Mouse (Mus musculus) cerebellum, postnatal 36 days (tissue): ENCODE results near the gene Spata16.
"Not testable (repeated sequence)": the region's sequence is repeated elsewhere in the genome, so short reads cannot be mapped to it uniquely, and the experiment has no call there.

ENCODE experiments used
- DNase-seq, 2 experiments: peaks; one replicate each; pipeline ENCODE4 v3.0.0; 2021 to 2022; ENCODE audit warnings: mixed read lengths in 2 of 2

The Spata16 gene

GRCm38 (mm10) chr3:26637402-26637801, at the start of gene Spata16:
Gene Spata16, plus strand, starts transcription at chr3:26637620.
- DNase-seq = no peak

GRCm38 (mm10) chr3:26604861-26605260, 32.6 kb upstream of the Spata16 start:
- no peak for DNase-seq

DNA sequence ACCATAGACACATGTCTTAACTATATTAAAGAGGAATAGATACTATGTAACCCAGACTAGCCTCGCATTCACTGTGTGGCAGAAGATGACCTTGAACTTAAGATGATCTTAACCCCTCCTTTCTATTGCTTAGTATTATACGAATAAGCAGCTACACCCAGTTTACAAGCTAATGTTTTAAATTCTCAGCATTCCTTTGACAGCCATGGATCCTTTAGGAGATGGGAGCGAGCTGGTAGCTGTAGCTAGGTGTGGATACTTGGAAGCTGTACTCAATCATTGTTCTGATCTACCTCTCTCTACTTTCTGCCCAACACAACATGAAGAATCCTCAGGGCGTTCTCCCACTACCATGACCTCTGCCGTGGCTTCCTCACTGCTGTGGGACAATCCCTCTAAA, 28.9 kb upstream of the Spata16 start:
- DNase-seq = no peak

DNA sequence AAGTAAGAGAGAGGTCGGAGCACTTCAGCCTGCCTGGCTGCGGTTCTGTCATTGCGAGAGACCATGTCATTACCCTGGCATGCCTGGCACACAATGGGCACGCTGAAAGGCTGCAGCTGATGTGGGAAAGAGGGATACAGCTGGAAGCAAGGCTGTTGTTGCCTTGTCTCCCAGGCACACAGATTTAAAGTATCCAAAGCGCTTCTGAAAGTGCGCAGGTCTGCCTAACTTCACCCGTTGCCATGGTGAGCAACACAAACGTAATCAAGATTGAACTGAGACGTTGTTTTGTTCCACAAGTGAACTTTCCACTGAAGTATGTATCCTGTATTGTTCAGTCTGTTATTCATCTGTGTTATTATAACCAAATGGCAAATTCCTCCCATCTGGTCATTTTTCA, 1.8 kb downstream of the Spata16 start:
- DNase-seq = no peak

DNA sequence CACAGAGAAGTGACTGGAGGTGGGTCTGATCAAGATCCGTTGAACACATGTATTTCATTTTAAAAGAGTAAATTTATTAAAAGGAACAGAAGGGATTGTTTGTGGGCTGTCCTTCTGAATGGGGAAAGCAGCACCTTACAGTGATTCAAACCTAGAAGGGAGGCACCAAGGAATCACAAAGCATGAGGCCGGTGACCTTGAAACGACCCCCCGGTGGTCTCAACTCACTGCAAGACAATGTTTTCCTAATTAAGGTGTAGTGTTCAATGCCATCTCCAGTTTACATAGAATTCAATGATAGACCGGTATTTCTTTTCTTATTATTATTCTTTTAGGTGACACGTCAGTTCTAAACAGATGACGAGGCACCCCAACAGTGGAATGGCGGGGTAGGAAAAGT, 2.4 kb downstream of the Spata16 start:
- no peak for DNase-seq

DNA sequence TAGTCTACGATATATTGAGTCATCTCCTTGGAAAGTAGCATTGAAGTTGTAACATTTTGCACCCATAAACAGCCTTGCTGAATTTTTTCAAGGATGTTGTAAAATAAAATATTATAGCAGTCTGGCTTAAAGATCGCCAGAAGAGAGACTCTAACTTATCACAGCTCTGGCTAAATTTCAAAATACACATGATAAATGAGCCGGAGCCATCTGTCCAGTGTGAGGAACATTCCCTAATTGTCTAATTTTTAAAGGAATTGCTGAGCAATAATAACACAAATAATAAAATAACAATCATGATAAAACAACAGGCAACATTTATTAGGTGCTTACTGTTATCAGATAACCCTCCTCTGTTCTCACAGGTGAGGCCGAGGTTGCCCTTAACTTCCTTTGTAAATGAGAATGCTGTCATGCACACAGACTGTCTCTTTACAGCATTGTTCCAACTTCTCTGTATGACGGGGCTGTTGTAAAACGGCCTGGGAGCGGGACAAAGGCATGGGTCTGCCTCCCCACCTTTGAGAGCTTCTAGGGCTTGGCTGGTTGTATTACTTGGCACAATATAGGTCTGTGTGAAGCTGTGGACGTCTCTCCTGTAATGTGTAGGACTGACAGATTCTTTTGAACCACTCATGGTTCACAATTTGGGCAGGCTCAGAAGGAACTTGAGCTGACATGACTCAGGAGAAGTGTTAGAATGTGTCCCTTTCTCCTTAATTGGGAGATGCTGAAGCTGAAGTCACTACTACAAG, 3.1 kb downstream of the Spata16 start:
- DNase-seq = no peak

DNA sequence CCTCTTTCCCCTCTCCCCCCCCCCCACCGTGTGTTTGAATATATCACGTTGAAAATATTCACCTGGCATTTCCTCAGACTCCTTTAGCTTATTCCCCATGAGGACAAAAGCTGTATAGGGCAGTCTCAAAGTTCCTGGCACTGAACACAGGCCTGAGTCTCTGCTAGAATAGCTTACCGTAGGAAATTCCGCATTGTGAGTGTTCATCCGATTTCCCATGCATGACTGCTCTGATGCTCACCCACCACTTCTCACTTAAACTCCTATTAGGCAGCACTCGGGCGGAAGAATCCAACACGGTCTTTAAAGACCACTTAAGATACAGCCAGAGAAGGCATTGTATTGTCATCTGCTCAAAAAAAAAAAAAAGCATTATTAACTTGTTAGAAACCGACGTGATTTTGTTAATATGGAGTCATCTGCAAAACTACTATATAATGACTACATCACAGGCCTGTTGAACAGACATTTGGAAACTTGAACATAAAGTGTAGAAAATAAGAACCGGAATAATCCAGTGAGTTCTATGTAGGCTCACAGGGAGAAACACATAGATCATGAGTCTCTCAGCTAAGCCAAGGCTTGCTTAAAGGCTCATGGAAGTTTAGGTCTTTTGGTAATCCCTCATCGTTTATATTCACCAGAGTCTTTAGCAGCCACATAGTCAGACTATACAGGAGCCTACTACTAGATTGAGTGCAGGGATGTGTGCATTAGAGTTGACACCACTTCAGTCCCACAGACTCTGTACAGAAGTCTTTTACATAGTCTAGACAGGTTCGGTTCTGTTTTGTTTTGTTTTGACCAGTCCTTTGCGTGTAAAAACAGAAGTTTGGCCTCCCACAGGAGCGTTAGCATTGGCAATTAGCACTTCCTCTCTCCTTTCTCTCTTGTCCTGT, 4.2 kb downstream of the Spata16 start:
- no peak for DNase-seq

DNA sequence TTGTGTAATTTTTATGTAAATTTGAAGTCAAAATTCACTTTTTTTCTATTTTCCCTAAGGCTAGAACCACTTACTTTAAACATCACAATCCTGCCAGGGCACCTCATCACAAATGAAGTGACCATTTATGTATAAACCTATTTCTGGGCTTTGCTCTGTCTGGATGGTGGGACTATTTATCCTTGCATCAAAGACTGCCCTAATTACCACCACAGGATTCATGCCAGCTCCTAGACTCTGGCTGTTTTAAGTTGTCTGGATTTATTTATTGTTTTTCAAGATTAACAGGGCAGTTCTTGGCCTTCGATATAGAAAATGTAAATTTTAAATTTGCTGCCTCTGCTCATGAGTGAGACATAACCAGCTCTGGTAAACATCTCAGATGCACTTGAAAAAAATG, 6.7 kb downstream of the Spata16 start:
- DNase-seq = no peak

- no peak for DNase-seq
Observed at GRCm38 (mm10) chr3:26646834-26647233, 9.4 kb downstream of the Spata16 start.

DNA sequence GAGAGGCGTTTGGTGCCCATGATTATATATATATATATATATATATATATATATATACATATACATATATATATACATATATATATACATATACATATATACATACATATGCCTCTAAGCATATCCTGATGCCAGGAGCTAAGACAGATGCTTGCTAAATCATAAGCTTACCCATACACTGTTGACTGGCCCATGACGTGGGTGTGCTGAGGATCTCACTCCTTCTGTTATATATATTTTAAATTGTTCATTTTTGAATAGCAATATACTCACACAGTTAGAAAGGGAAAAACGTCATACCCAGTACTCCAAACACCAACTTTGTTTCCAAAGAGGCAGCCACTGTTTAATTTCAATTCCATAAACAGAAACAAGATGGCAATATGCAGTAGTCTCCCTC, 48.4 kb downstream of the Spata16 start:
- DNase-seq = no peak

DNA sequence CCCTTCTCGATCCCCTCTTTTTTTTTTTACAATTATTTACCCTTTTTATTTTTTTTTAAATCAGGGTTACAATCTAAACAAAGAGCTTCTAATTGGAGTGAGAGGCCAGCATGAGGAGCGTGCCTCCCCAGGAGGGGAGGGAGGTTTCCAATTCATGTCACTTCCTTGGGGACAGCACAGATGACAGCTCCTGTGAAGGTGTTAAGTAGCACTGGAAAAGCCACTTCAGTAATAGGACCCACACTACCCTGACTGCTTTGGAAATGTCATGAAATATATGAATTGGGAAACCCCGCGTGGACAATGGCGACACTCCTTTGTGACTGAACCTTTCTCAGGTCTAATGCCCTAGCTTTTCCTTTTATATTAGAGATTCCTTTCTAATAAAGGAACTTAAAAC, 72.1 kb downstream of the Spata16 start:
- DNase-seq = not testable (repeated sequence)

DNA sequence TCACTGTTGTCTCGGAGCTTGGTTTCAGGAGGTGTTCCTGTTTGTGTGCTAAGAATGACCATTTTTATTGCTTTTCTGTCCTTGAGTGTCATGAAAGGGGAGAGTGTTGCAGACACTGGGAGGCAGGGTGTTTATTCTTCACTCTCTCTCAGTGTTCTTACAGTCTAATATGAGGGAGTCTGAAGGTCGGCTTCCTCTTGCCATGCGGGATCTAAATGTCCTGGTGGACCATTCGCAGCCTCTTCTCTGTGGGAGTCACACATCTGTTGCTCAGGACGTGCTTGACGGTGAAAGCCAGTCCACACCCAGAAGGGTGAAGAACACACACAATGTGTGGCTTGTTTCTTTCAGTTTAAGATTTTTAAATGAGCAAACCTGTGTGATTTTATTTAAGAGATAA, 90.1 kb downstream of the Spata16 start:
- DNase-seq = no peak

DNA sequence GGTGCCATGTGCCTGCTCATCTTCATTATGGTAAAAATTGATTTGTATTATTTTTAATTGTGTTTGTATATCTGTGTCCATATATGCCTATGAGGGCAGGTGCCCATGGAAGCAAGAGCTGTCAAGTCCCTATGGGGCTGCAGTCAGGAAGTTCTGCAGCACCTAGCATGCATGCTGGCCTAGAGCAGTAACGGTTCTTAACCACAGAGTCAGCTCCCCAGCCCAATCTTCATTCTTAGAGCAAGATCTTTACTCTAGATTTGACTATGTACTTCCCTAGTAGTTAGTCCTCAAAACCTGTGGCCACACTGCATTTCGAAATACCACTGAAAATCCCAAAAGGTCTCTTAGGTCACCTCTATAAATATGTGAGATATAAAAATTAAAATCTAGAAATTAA, 113.1 kb downstream of the Spata16 start:
- no peak for DNase-seq

DNA sequence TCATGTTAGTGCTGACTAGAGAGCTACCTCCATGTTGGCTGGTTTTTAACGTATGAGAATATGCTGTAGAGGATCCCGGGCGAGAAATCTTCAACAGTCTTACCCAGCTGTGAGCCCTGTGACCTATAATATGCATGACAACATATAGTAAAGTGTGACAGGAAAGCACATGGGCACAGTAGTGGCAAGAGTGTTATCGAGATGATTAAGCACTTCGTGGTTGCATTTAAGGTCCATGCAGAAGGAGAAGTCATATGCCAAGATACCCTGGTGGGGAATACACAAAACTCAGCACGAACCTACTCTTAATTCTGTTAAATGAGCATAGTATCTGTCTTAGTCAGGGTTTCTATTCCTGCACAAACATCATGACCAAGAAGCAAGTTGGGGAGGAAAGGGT, 115.0 kb downstream of the Spata16 start:
- DNase-seq = no peak

DNA sequence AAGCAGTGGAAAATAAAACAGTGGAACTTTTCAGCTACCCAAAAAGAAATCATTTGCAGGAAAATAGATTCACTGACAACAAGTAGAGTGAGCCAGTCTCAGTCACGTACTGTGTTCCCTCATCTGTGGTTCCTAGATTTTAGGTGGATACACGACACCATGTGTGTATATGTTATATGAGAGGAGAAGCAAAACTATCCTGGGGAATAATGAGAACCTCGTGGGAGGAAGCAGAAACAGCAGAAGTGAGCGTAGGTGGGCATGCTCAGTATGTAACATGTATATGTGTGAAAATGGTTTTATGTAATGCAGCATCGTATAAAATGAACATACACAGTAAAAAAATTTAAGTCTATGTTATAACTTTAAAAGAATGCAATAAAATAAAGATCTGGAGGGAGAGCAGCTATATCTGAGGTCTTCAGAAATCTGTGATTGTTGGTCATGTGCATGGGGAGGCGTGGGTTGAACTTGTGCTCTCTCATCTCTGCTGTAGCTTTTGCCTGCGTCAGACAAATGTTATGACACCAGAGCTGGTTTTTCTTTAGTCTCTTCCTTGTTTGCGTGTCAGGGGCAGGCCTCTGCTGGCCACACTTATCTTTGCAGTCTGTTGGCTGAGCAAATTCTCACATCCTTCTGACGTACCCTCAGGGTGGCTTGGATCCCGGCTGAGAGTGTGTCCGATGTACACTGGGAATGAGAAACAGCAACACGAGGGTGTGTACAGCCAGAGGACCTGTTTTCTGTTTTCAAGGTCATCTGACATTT, 156.1 kb downstream of the Spata16 start:
- no peak for DNase-seq

GRCm38 (mm10) chr3:26795851-26796538, 158.6 kb downstream of the Spata16 start:
- no peak for DNase-seq

- no peak for DNase-seq
Observed at GRCm38 (mm10) chr3:26796954-26797353, 159.5 kb downstream of the Spata16 start.

- no peak for DNase-seq
Observed at GRCm38 (mm10) chr3:26814307-26814706, 176.9 kb downstream of the Spata16 start.

GRCm38 (mm10) chr3:26815764-26816163, 178.3 kb downstream of the Spata16 start:
- no peak for DNase-seq

- no peak for DNase-seq
Observed at GRCm38 (mm10) chr3:26819398-26819797, 182.0 kb downstream of the Spata16 start.

DNA sequence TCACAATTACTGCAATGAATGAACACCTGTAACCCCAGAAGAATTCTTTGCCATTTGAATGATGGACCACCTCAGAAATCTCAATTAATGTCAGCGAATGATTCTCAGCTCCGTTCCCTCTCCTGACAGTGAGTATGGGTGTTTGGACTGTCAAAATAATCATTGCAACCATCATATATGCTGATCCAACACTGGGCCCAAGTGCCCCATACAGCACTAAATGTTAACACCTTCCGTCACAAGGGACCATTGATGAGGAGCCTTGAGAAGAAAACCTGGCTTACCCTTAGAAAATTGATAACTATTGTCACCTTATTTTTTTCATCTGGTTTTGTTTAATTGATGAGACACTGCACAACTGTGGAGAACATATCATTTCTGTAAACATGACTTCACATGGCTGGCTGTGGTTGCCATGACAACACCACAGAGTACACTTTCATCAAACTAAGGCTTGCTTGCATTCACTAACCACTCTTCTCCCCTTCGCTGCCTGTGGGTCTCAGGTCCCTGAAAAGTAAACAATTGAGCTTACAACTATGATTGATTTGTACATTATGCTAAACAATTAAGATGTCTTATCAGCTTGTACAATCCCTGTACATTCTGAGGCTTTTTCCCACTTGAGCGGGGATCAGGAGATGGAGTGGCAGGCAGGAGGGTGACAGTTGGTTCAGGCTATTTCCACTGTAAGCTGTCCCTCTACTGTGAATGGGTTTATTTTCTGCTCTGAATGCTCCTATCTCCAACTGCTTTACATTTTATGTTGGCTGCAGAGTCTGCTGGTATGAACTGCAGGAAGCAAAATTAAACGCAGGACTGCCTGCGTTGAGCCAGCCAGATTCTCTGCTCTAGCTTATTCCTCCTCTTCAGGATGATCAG, 189.8 kb downstream of the Spata16 start:
- no peak for DNase-seq

DNA sequence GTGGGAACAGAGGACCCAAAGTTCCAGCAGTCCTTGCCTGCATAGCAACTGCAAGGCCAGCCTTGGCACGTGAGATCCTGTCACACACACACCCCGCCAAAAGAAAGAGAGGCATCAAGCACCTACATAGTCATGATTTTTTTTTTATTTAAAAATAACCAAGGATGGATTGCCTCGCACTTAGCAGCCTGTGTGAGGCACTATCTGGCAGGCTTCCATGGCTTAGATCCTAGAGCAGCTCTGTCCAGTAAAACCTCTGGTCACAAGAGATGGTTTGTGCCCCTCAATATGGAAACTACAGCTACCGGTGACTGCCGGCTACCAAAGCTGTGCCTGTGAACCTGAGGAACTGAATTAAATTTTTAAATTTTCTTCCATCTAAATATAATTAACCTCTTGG, 195.5 kb downstream of the Spata16 start:
- DNase-seq = no peak
